Mouse (Mus musculus): ENCODE data around the gene C1qtnf2. TPM values are rescaled to one million over a fixed set of nuclear protein-coding genes. Genes with fewer than 3 reads are reported as not detected.

C1qtnf2 gene
- polyA plus RNA-seq, 1 experiment from 2014 or later, result 12.9 TPM

DNA sequence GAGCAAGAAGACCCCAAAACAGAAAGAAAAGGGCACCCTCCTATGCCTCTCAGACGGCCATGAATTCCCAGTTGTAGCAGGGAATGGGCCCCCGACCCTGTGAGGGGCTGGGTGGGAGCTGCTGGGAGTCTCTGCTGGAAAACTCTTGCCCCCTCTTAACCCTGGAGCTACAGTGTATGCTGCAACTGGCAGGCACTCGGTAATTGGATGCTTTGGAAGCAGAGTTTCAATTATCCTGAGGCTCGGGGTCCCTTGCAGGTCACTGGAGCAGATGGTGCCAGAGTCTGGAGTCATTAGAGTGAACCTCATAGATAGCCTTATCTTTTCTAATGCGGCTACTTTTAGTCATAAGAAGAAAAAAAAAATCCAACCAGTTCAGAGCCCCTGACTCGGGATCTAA is 65.8 kb downstream of the C1qtnf2 start:
- H3K27me3 ChIP-seq (ENCODE audit: control insufficient read depth, insufficient read depth, low read depth, low read length), result no peaks in the 10 kb centered on the region
- no peaks in the 10 kb centered on the region for H3K9me3 ChIP-seq (replicated peaks; ENCODE audit: control insufficient read depth, low read length, poor library complexity, severe bottlenecking)
- 16% methylated on average over 6 of the region's 6 CpGs for WGBS
- no peak overlapping the region for H3K4me2 ChIP-seq (ENCODE audit: low read length)
- peak; percentile 73; the same call in 1 of the 2 replicates for ATAC-seq
- H3K27ac ChIP-seq (ENCODE audit: low read length), result no peak overlapping the region
- no peak overlapping the region for H3K4me3 ChIP-seq (ENCODE audit: low read depth, low read length)
- H3K4me1 ChIP-seq (ENCODE audit: control insufficient read depth, insufficient read depth, low read length), result peaks cover 8% of the 10 kb centered on the region; the same call in 1 of the 2 replicates
- no peaks in the 10 kb centered on the region for H3K36me3 ChIP-seq (ENCODE audit: control insufficient read depth, insufficient read depth, low read length)
- H3K9ac ChIP-seq (ENCODE audit: low read depth, low read length), result no peak overlapping the region

Other genes with a start within 250 kb of the C1qtnf2 start
- gene Pttg1, start 48.0 kb upstream of the C1qtnf2 start, polyA plus RNA-seq (2015; fragmentation: Nextera tagmentation; extraction: Ambion mirVana), result 49.1 and 53.2 TPM in 2 replicates
- 62.6 and 65.3 TPM in 2 replicates for gene Slu7, start 40.5 kb upstream of the C1qtnf2 start, polyA plus RNA-seq (2015; fragmentation: Nextera tagmentation; extraction: Ambion mirVana)
- 7.4 and 10.4 TPM in 2 replicates for gene Ccnjl, start 54.5 kb downstream of the C1qtnf2 start, polyA plus RNA-seq (2015; fragmentation: Nextera tagmentation; extraction: Ambion mirVana)
- 3.0 and 3.2 TPM in 2 replicates for gene 4933415A04Rik, start 112.8 kb downstream of the C1qtnf2 start, polyA plus RNA-seq (2015; fragmentation: Nextera tagmentation; extraction: Ambion mirVana)
- not detected in 2 replicates for gene Fabp6, start 127.3 kb downstream of the C1qtnf2 start, polyA plus RNA-seq (2015; fragmentation: Nextera tagmentation; extraction: Ambion mirVana)
- 24.5 and 29.0 TPM in 2 replicates for gene Pwwp2a, start 207.7 kb downstream of the C1qtnf2 start, polyA plus RNA-seq (2015; fragmentation: Nextera tagmentation; extraction: Ambion mirVana)